Mouse (Mus musculus) Patski (cell line): ENCODE measurements around the gene Sash1. TPM values are rescaled to one million over a fixed set of nuclear protein-coding genes. Genes with fewer than 3 reads are reported as not detected.

ENCODE experiments used
- ATAC-seq: fragments of 100-300 bp; one replicate; pipeline ENCODE4 v1.8.0; 2021
- CTCF ChIA-PET: fragments of 350-600 bp; sonication (Branson Sonifier 250); formaldehyde crosslinking; loops from one replicate; lab custom pipeline; 2022; ENCODE audit warnings: inconsistent platforms; lab: Charles Lee
- POLR2A ChIA-PET: fragments of 350-600 bp; sonication (Branson Sonifier 250); formaldehyde crosslinking; loops from one replicate; lab custom pipeline; 2022; ENCODE audit warnings: antibody characterized with exemption, inconsistent platforms; lab: Charles Lee
- DNase-seq: peaks from one replicate; pipeline ENCODE4 v3.0.0-alpha.2; 2011; ENCODE audit warnings: low read depth, low spot score
- H3K27me3 ChIP-seq: fragments of 371-371 bp; one replicate; pipeline ENCODE4 v1.5.1; 2021
- CTCF ChIP-seq: fragments of 100-300 bp; IDR thresholded peaks from one replicate; pipeline ENCODE4 v1.5.1; 2021
- in situ Hi-C: fragments of 300-500 bp; cut with MboI; formaldehyde crosslinking; loops from 3 replicates; pipeline ENCODE4 v1.11.1; 2018; ENCODE audit warnings: low pct_unique_long_range_greater_than_20kb, mixed read lengths
- polyA plus RNA-seq: library from polyadenylated mRNA; unstranded; gene quantifications from one replicate; pipeline ENCODE4 v1.2.3, GENCODE M21; 2021

Sash1 gene
- polyA plus RNA-seq, 1 experiment from 2014 or later = 86.3 TPM

DNA sequence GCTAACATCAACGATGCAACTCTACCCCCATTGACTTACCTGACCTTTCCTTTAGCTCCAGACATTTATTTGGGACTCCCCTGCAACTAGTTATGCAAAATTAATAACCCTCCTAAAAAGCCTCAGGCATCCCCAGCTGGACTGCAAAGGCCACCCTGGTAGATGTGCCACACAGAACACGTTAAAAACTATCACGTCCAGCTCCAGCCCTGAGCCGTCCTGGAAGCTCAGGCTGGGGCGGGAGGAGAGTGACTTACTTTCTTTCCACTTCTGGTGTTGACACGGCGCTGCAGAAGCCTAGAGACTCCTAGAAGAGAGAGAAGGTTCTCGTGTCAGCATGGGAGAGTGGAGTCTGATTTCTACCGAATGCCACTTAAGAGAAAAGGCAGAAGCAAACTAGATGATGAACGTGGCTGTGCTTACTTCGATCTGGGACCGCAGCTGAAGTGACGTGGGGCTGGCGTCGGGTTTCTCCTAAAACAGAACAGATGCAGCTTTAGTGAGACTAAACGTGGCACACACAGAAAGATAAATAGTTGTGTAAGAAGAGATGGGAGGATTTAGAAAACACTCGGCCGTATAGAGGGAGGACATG lies 71.8 kb downstream of the Sash1 start:
- in situ Hi-C loops = loop anchor here (5.0 kb wide), 1 partner anchor 52 kb away; no protein-coding TSS in a partner anchor
- H3K27me3 ChIP-seq = no peaks in the 10 kb centered on the region
- ChIA-PET POLR2A (no interaction called here), CTCF (no interaction called here)
- TF ChIP-seq CTCF = no peak
- no peak for DNase-seq
- no peak for ATAC-seq

DNA sequence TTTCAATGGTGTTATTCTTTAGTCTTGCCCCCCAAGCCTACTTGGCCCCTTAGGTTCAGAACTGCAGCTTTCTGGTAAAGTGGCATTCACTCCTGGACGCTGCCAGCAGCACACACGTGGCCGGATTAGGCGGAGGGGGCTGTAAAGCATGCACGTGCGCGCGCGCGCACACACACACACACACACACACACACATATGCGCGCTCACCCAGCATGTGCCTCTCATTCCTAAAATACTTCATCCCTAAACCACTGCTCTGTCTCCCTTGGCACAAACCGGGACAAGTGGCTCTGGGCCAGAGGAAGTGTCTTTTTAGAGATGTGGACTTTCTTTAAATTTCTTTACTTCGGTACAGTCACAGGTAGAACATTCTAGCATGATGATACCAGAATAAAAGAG lies 72.6 kb downstream of the Sash1 start:
- ATAC-seq = no peak
- no peak for DNase-seq
- in situ Hi-C loops = loop anchor here (5.0 kb wide), 1 partner anchor 51 kb away; no protein-coding TSS in a partner anchor
- ChIA-PET CTCF (no interaction called here), POLR2A (no interaction called here)
- TF ChIP-seq CTCF = no peak
- no peaks in the 10 kb centered on the region for H3K27me3 ChIP-seq

DNA sequence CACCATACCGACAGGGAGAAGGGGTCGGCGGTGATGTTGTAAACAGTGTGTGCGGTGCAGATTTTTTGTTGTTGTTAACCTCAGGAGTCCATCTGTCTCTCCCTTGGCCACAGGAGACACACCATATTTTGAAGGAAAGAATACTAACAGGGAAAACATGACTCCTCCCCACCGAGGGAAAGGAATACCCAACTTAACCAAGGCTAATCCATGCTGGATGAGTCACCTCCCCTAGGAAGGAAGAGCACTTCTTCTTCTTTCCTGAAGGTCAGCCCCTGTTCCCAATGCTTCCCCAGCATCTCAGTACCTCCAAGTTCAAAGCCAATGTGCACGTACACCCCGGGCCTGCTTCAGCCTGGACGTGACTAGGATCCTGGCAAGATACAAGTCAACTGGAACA lies 73.1 kb downstream of the Sash1 start:
- in situ Hi-C loops = loop anchor here (5.0 kb wide), 1 partner anchor 51 kb away; no protein-coding TSS in a partner anchor

DNA sequence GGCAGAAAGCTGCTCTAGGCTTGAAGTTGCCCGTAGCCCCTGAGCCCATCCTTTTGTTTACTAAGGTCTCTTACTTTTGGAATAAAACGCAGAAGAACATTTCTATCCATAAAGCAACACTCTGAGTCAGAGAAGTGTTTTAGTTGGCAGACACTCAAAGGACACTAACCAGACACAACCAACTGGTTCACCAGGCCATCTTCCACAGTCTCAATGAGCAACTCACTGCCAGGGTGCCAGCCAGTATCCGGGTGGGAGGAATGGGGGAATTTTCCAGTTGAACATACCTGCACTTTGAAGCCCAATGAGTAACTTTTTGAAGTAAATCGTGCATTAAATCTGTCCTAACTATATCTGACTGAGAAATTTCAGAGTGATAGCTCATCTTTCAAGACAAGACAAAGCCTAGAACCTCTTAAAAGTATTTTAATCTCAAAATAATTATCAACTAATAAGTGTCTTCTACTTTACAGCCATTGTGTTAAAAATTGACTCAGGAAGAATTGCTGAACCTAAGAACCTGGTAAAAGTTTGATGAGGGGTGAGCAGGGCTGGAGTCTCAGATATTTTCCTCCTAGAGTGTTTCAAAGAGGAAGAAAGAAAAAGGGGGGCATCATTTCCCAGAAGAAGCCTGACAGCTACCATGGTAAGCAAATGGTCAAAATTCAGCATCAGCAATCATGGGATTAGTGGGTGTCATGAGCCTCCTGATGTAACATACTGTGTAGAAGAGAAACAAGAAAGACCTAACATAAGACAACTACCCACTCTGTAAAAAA lies 74.4 kb downstream of the Sash1 start:
- TF ChIP-seq CTCF = no peak
- ChIA-PET POLR2A (no interaction called here), CTCF (interaction anchor here (1.2 kb wide), 1 partner anchor 26 kb away, joined by 3 read pairs; no protein-coding TSS in a partner anchor)
- DNase-seq (peak; percentile 95), ATAC-seq (peak; percentile 84)
- no peaks in the 10 kb centered on the region for H3K27me3 ChIP-seq
- in situ Hi-C loops = loop anchor here (5.0 kb wide), 1 partner anchor 49 kb away; no protein-coding TSS in a partner anchor

More for the DNA sequence above, 73.1 kb downstream of the Sash1 start:
- CTCF ChIA-PET = no interaction called here
- POLR2A ChIA-PET = no interaction called here
- H3K27me3 ChIP-seq = no peaks in the 10 kb centered on the region
- DNase-seq (peak; percentile 59), ATAC-seq (peak; percentile 55)
- TF ChIP-seq CTCF = no peak

DNA sequence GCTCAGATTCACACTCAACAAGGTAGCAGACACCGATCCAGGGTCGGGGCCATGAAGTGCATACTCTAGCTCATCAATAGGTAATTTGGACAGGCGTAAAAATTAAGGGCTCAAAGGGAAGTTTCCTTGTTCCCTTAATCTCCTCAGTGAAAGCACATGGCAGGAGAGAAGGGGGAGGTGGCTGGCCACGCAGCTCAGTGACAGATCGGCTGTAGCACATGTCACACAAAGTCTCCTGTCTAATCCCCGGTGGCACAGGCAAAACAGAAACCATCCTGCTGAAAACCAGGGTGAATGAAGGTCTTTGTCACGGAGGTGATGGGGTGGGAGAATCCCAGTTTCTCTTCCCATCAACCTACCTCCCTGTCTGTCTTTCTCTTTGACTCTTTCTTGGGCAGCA lies 75.4 kb downstream of the Sash1 start:
- POLR2A ChIA-PET = interaction anchor here (1.0 kb wide), 1 partner anchor 15 kb away, joined by 3 read pairs; no protein-coding TSS in a partner anchor
- DNase-seq (no peak), ATAC-seq (no peak)
- no peak for TF ChIP-seq CTCF
- CTCF ChIA-PET = interaction anchor here (1.6 kb wide), 1 partner anchor 27 kb away, joined by 3 read pairs; no protein-coding TSS in a partner anchor
- H3K27me3 ChIP-seq = no peaks in the 10 kb centered on the region
- in situ Hi-C loops = loop anchor here (5.0 kb wide), 1 partner anchor 48 kb away; no protein-coding TSS in a partner anchor

DNA sequence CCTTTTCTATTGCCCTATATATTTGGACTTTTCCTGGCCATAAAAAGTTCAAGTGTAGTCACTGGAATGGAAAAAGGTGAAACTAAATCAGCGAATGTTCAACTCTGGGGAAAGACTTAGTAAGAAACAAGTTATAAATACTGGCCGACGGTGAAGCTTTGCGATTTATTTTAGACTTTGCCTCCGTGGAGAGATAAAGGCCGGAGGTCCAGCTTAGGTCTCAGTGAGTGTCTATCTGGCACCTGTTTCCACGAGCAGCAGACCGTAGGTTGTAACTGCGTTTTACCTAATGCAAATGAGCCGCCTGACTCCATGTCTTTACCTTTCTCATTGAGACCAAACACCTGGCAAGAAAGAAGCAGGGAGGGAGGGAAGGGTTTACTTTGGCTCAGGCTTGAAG lies 77.5 kb downstream of the Sash1 start:
- no peak for TF ChIP-seq CTCF
- no peaks in the 10 kb centered on the region for H3K27me3 ChIP-seq
- ATAC-seq (no peak), DNase-seq (no peak)
- POLR2A ChIA-PET = no interaction called here
- in situ Hi-C loops = no loop called here
- CTCF ChIA-PET = interaction anchor here (1.0 kb wide), 1 partner anchor 33 kb away, joined by 3 read pairs; no protein-coding TSS in a partner anchor

DNA sequence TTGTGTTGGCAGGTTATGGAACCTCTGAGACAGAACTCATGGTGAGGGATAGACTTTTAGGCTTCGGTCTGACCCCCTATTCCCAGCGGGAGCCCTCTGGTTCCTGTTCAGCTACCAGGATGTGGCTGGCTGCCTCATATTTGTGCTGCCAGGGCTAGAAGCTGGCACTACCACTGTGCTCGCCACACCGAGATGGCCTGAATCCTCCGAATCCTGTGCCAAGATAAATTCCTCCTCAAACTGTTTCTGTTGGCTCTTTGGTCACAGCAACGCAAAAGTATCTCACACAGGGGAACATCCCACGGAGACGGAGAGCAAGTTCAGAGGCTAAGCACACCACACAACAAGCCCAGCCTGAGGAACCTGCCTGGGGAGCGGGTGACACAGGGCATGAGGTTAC lies 78.3 kb downstream of the Sash1 start:
- DNase-seq = peak; percentile 19
- in situ Hi-C loops = no loop called here
- CTCF ChIA-PET = interaction anchor here (1.0 kb wide), 1 partner anchor 32 kb away, joined by 3 read pairs; no protein-coding TSS in a partner anchor
- TF ChIP-seq CTCF = no peak
- no peaks in the 10 kb centered on the region for H3K27me3 ChIP-seq
- ATAC-seq = no peak
- POLR2A ChIA-PET = interaction anchor here (0.5 to 1.3 kb wide), 4 partner anchors 78 to 851 kb away, joined by 3 read pairs; partner anchors contain the start of gene Sash1

DNA sequence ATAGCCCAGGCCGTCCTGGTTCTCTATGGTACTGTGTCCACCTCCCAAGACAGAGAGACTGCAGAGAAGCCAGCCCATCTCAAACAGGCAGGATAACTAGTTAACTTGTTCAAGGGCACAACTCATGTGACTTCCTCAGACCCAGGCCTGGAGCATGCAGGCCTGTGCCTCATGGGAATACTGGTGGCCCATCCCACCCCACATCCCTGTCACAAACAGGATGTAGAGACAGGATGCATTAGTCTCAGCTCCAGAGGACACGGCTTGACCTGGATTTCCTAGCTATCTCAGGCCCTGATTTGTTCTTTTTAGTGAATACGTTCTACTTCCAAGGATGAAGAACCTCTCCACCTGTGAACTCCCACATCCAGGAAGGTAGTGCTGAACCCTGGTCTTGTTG lies 80.5 kb downstream of the Sash1 start:
- DNase-seq (no peak), ATAC-seq (no peak)
- POLR2A ChIA-PET = no interaction called here
- in situ Hi-C loops = no loop called here
- no peak for TF ChIP-seq CTCF
- no peaks in the 10 kb centered on the region for H3K27me3 ChIP-seq
- CTCF ChIA-PET = no interaction called here

DNA sequence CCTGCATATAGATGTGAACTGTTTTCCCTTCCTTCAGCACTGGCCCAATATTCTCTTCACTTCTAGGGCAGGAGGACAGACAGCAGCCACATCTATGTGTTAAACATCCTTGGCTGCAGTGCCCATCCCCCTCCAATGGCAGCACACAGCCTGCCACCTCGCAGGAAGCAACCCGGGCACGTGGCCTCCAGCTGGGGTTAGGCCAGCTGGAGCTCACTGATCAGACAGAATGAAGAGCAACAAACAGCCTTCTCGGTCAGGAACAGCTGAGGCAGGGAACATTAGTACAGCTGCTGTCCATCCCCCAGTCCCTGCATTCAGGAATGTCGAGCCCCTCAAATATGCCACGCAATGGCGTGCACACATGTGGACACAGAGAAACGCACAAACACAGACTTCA lies 81.6 kb downstream of the Sash1 start:
- ATAC-seq (no peak), DNase-seq (no peak)
- no peak for TF ChIP-seq CTCF
- POLR2A ChIA-PET = no interaction called here
- CTCF ChIA-PET = interaction anchor here (1.0 kb wide), 1 partner anchor 37 kb away, joined by 3 read pairs; no protein-coding TSS in a partner anchor
- in situ Hi-C loops = no loop called here
- no peaks in the 10 kb centered on the region for H3K27me3 ChIP-seq

DNA sequence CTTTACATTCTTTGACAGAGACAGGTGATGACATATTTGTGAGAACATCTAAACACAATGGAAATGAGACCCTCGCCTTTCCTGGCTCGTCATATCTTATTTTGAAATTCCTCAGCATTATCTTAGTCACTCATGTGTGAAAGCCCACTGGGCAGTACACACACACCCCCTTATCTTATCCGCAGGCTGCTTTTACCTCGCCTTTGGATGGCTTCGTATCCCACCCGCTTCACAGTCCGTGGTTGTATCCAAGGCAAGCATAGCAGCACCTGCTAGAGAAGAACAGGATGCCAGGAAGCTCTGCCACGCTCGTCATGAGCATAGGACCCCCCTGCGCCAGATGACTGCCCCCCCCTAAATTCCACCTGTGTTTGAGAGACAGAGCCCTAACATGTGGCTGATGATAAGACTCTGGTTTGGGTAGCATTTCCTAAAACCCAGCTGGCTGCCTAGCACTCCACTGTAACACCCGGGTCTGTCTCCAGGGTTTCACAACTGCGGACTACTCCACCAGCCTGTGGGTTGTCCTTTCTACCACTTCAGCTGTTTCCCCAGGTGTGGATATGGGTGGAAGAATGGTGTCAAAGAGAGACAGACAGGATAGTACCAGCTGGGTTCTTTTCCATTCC lies 84.0 kb downstream of the Sash1 start:
- no peak for DNase-seq
- TF ChIP-seq CTCF = no peak
- in situ Hi-C loops = no loop called here
- H3K27me3 ChIP-seq = no peaks in the 10 kb centered on the region
- ChIA-PET POLR2A (no interaction called here), CTCF (interaction anchor here (1.4 kb wide), 1 partner anchor 10 kb away, joined by 3 read pairs; no protein-coding TSS in a partner anchor)
- ATAC-seq = no peak
